Mouse (Mus musculus): ENCODE measurements around the gene Slc39a5. TPM values are rescaled to one million over a fixed set of nuclear protein-coding genes. Genes with fewer than 3 reads are reported as not detected.

Gene Slc39a5
- polyA plus RNA-seq, 1 experiment: 0.53 TPM

- H3K4me1 ChIP-seq (replicated peaks; ENCODE audit: control insufficient read depth, insufficient read depth, low read length): peaks cover 16% of the 10 kb centered on the region
- no peak overlapping the region for H3K27ac ChIP-seq (ENCODE audit: control insufficient read depth, insufficient read depth, low read length)
- TF ChIP-seq POLR2A (IDR thresholded peaks at IDR 0.05; ENCODE audit: control insufficient read depth, extremely low read depth, insufficient read depth, low read length, poor library complexity) (no peak), CTCF (IDR thresholded peaks at IDR 0.05; ENCODE audit: borderline replicate concordance, control insufficient read depth, extremely low read depth, insufficient read depth, low read length, poor library complexity) (no peak)
- 87% methylated on average over 5 of the region's 5 CpGs for WGBS
- H3K27me3 ChIP-seq (ENCODE audit: control insufficient read depth, insufficient read depth, low read length): no peaks in the 10 kb centered on the region
- DNase-seq: peak; percentile 23
- H3K4me3 ChIP-seq (ENCODE audit: control insufficient read depth, insufficient read depth, low read length): no peak overlapping the region
- H3K36me3 ChIP-seq (ENCODE audit: control insufficient read depth, insufficient read depth, low read length): peaks cover 40% of the 10 kb centered on the region
Observed at GRCm38 (mm10) chr10:128380565-128380964, 20.5 kb downstream of the Slc39a5 start.

- WGBS: 96% methylated on average over 7 of the region's 7 CpGs
- Histone ChIP-seq H3K27ac (ENCODE audit: control insufficient read depth, insufficient read depth, low read length) (no peak overlapping the region), H3K4me1 (replicated peaks; ENCODE audit: control insufficient read depth, insufficient read depth, low read length) (peaks cover 16% of the 10 kb centered on the region), H3K36me3 (ENCODE audit: control insufficient read depth, insufficient read depth, low read length) (peaks cover 29% of the 10 kb centered on the region), H3K27me3 (ENCODE audit: control insufficient read depth, insufficient read depth, low read length) (no peaks in the 10 kb centered on the region), H3K4me3 (ENCODE audit: control insufficient read depth, insufficient read depth, low read length) (no peak overlapping the region)
- DNase-seq: no peak
- no peak for TF ChIP-seq POLR2A (IDR thresholded peaks at IDR 0.05; ENCODE audit: control insufficient read depth, extremely low read depth, insufficient read depth, low read length, poor library complexity)
- TF ChIP-seq CTCF (IDR thresholded peaks at IDR 0.05; ENCODE audit: borderline replicate concordance, control insufficient read depth, extremely low read depth, insufficient read depth, low read length, poor library complexity): no peak
Observed at GRCm38 (mm10) chr10:128379260-128379659, 21.8 kb downstream of the Slc39a5 start.

GRCm38 (mm10) chr10:128378462-128378861 lies 22.6 kb downstream of the Slc39a5 start:
- Histone ChIP-seq H3K27ac (ENCODE audit: control insufficient read depth, insufficient read depth, low read length) (no peak overlapping the region), H3K36me3 (ENCODE audit: control insufficient read depth, insufficient read depth, low read length) (peaks cover 21% of the 10 kb centered on the region), H3K4me1 (replicated peaks; ENCODE audit: control insufficient read depth, insufficient read depth, low read length) (peaks cover 16% of the 10 kb centered on the region), H3K27me3 (ENCODE audit: control insufficient read depth, insufficient read depth, low read length) (no peaks in the 10 kb centered on the region), H3K4me3 (ENCODE audit: control insufficient read depth, insufficient read depth, low read length) (peak overlapping the region; percentile 54; the same call in 1 of the 2 replicates)
- DNase-seq: no peak
- TF ChIP-seq POLR2A (IDR thresholded peaks at IDR 0.05; ENCODE audit: control insufficient read depth, extremely low read depth, insufficient read depth, low read length, poor library complexity): no peak
- no peak for TF ChIP-seq CTCF (IDR thresholded peaks at IDR 0.05; ENCODE audit: borderline replicate concordance, control insufficient read depth, extremely low read depth, insufficient read depth, low read length, poor library complexity)
- WGBS: 99% methylated on average over 3 of the region's 3 CpGs

- WGBS: 77% methylated on average over 14 of the region's 14 CpGs
- H3K4me1 ChIP-seq (replicated peaks; ENCODE audit: control insufficient read depth, insufficient read depth, low read length): peaks cover 16% of the 10 kb centered on the region
- H3K27me3 ChIP-seq (ENCODE audit: control insufficient read depth, insufficient read depth, low read length): no peaks in the 10 kb centered on the region
- H3K27ac ChIP-seq (ENCODE audit: control insufficient read depth, insufficient read depth, low read length): no peak overlapping the region
- TF ChIP-seq CTCF (IDR thresholded peaks at IDR 0.05; ENCODE audit: borderline replicate concordance, control insufficient read depth, extremely low read depth, insufficient read depth, low read length, poor library complexity) (no peak), POLR2A (IDR thresholded peaks at IDR 0.05; ENCODE audit: control insufficient read depth, extremely low read depth, insufficient read depth, low read length, poor library complexity) (no peak)
- H3K4me3 ChIP-seq (ENCODE audit: control insufficient read depth, insufficient read depth, low read length): peak overlapping the region; percentile 54
- H3K36me3 ChIP-seq (ENCODE audit: control insufficient read depth, insufficient read depth, low read length): peaks cover 17% of the 10 kb centered on the region
- DNase-seq: no peak
Observed at GRCm38 (mm10) chr10:128377940-128378448, 23.0 kb downstream of the Slc39a5 start.

GRCm38 (mm10) chr10:128377222-128377939 lies 23.6 kb downstream of the Slc39a5 start:
- no peaks in the 10 kb centered on the region for H3K27me3 ChIP-seq (ENCODE audit: control insufficient read depth, insufficient read depth, low read length)
- WGBS: under 1% methylated on average over 47 of the region's 47 CpGs
- no peak overlapping the region for H3K27ac ChIP-seq (ENCODE audit: control insufficient read depth, insufficient read depth, low read length)
- peak; percentile 51 for DNase-seq
- H3K4me3 ChIP-seq (ENCODE audit: control insufficient read depth, insufficient read depth, low read length): peak overlapping the region; percentile 54
- H3K4me1 ChIP-seq (replicated peaks; ENCODE audit: control insufficient read depth, insufficient read depth, low read length): peaks cover 16% of the 10 kb centered on the region
- peaks cover 10% of the 10 kb centered on the region for H3K36me3 ChIP-seq (ENCODE audit: control insufficient read depth, insufficient read depth, low read length)
- TF ChIP-seq CTCF (IDR thresholded peaks at IDR 0.05; ENCODE audit: borderline replicate concordance, control insufficient read depth, extremely low read depth, insufficient read depth, low read length, poor library complexity) (no peak; the same call in 1 of the 2 replicates), POLR2A (IDR thresholded peaks at IDR 0.05; ENCODE audit: control insufficient read depth, extremely low read depth, insufficient read depth, low read length, poor library complexity) (peak; percentile 11; the same call in 1 of the 2 replicates)

GRCm38 (mm10) chr10:128376455-128377211 lies 24.4 kb downstream of the Slc39a5 start, which contains the start of gene Ankrd52:
Ankrd52 (plus strand) TSS chr10:128377115.
- Histone ChIP-seq H3K4me3 (ENCODE audit: control insufficient read depth, insufficient read depth, low read length) (peak within 1 kb of the TSS; percentile 54), H3K27ac (ENCODE audit: control insufficient read depth, insufficient read depth, low read length) (0 out of 2 replicates have a peak within 1 kb of the TSS, but pooled peaks have one; percentile 3), H3K27me3 (ENCODE audit: control insufficient read depth, insufficient read depth, low read length) (no peaks in the 10 kb centered on the region), H3K4me1 (replicated peaks; ENCODE audit: control insufficient read depth, insufficient read depth, low read length) (peaks cover 16% of the 10 kb centered on the region), H3K36me3 (ENCODE audit: control insufficient read depth, insufficient read depth, low read length) (peaks cover 3% of the 10 kb centered on the region)
- DNase-seq: peak; percentile 85
- WGBS: under 1% methylated on average over 65 of the region's 73 CpGs
- TF ChIP-seq POLR2A (IDR thresholded peaks at IDR 0.05; ENCODE audit: control insufficient read depth, extremely low read depth, insufficient read depth, low read length, poor library complexity): peak; percentile 57; the same call in 1 of the 2 replicates
- TF ChIP-seq CTCF (IDR thresholded peaks at IDR 0.05; ENCODE audit: borderline replicate concordance, control insufficient read depth, extremely low read depth, insufficient read depth, low read length, poor library complexity): peak; percentile 79
